12 mouse cellular contexts compared by ENCODE assay signal in genomic region chr17:67512008-67512407, GRCm38 (mm10).
DNase-seq lines count a peak whose midpoint lies in the region; ATAC-seq and TF ChIP-seq lines count a peak whose summit lies in the region.
"Had no signal": no experiment of that assay in that cellular context is flagged by ENCODE, and none has a peak within 500 bp of the region (broad histone marks: within the 10 kb centered on the region; RNA-seq: fewer than 3 reads in every experiment).

No protein-coding gene starts in this region.

- no peak for TF ChIP-seq CTCF in lung, postnatal 0 days (IDR thresholded peaks at IDR 0.05)
- no peak for TF ChIP-seq CTCF in heart, postnatal 0 days (IDR thresholded peaks at IDR 0.05; ENCODE audit: low read depth)

- H3K27ac ChIP-seq in lung, postnatal 0 days (ENCODE audit: low read length) = peak overlapping the region; percentile 80
- H3K27ac ChIP-seq in heart, postnatal 0 days (ENCODE audit: low read depth) = peak overlapping the region; percentile 83
- peak overlapping the region; percentile 41; the same call in 1 of the 2 replicates for H3K27ac ChIP-seq in stomach, embryonic 16.5 days (ENCODE audit: low read length)
- H3K27ac ChIP-seq: liver, embryonic 14.5 days had no signal

- no peaks in the 10 kb centered on the region for H3K4me1 ChIP-seq in lung, postnatal 0 days (ENCODE audit: insufficient read depth, low read depth, low read length)
- H3K4me1 ChIP-seq in heart, postnatal 0 days (ENCODE audit: control insufficient read depth, insufficient read depth) = no peaks in the 10 kb centered on the region
- H3K4me1 ChIP-seq in stomach, embryonic 16.5 days (ENCODE audit: control insufficient read depth, insufficient read depth, low read length) = no peaks in the 10 kb centered on the region

- intact Hi-C loops in heart, postnatal 36 days (cut with DNase I) = loop anchor here (2.0 kb wide), 2 partner anchors 101 to 157 kb away; partner anchors contain the start of gene Ptprm

- ATAC-seq in lung, postnatal 0 days = no peak
- no peak for ATAC-seq in heart, postnatal 0 days (ENCODE audit: insufficient read depth, low read depth)
- no peak for ATAC-seq in stomach, embryonic 16.5 days (ENCODE audit: insufficient read depth, low FRiP score)
- ATAC-seq: midbrain, embryonic 16.5 days had no signal

- DNase-seq in heart, adult 11 months = peak; percentile 96
- no peak for DNase-seq in heart, postnatal 36 days
- peak; percentile 26 for DNase-seq in lung, postnatal 0 days (ENCODE audit: low spot score)
- DNase-seq in lung, adult 18-20 months = no peak
- no peak for DNase-seq in heart, postnatal 0 days (ENCODE audit: low spot score)
- DNase-seq in spleen, adult 12 weeks (ENCODE audit: low spot score) = no peak
- DNase-seq in urinary bladder, postnatal 14 days (ENCODE audit: low spot score) = no peak
- DNase-seq: cerebellum, adult 11 months; thymus, postnatal 4 days had no signal

- TF ChIP-seq EP300 in lung, postnatal 0 days (IDR thresholded peaks at IDR 0.05) = no peak
- no peak for TF ChIP-seq EP300 in heart, postnatal 0 days (IDR thresholded peaks at IDR 0.05; ENCODE audit: low read depth)

- H3K27me3 ChIP-seq in lung, postnatal 0 days (replicated peaks; ENCODE audit: insufficient read depth, low read length) = no peaks in the 10 kb centered on the region
- no peaks in the 10 kb centered on the region for H3K27me3 ChIP-seq in heart, postnatal 0 days (ENCODE audit: control insufficient read depth, insufficient read depth, low read length)
- H3K27me3 ChIP-seq in stomach, embryonic 16.5 days (ENCODE audit: control insufficient read depth, insufficient read depth, low read length) = no peaks in the 10 kb centered on the region

- H3K9ac ChIP-seq in lung, postnatal 0 days (replicated peaks; ENCODE audit: low read depth) = no peak overlapping the region
- H3K9ac ChIP-seq in heart, postnatal 0 days (replicated peaks; ENCODE audit: low read depth, low read length) = no peak overlapping the region
- no peak overlapping the region for H3K9ac ChIP-seq in stomach, embryonic 16.5 days (ENCODE audit: low read length)
- H3K9ac ChIP-seq: liver, embryonic 14.5 days had no signal

- no peaks in the 10 kb centered on the region for H3K36me3 ChIP-seq in lung, postnatal 0 days (ENCODE audit: insufficient read depth, low read length)
- H3K36me3 ChIP-seq in heart, postnatal 0 days (replicated peaks; ENCODE audit: control insufficient read depth, insufficient read depth, low read length) = no peaks in the 10 kb centered on the region
- H3K36me3 ChIP-seq in stomach, embryonic 16.5 days (ENCODE audit: control insufficient read depth, insufficient read depth, low read length) = no peaks in the 10 kb centered on the region

- H3K4me2 ChIP-seq in lung, postnatal 0 days (replicated peaks; ENCODE audit: low read depth, low read length) = no peak overlapping the region
- H3K4me2 ChIP-seq in heart, postnatal 0 days (ENCODE audit: low read depth, low read length) = no peak overlapping the region
- no peak overlapping the region for H3K4me2 ChIP-seq in stomach, embryonic 16.5 days (ENCODE audit: low read depth, low read length)

- H3K9me3 ChIP-seq in lung, postnatal 0 days (ENCODE audit: low read length) = no peaks in the 10 kb centered on the region
- no peaks in the 10 kb centered on the region for H3K9me3 ChIP-seq in heart, postnatal 0 days (replicated peaks; ENCODE audit: control insufficient read depth, low read length)
- no peaks in the 10 kb centered on the region for H3K9me3 ChIP-seq in stomach, embryonic 16.5 days (replicated peaks; ENCODE audit: control insufficient read depth, low read length)

- 47% methylated on average over 6 of the region's 6 CpGs for WGBS in lung, postnatal 0 days
- 48% methylated on average over 6 of the region's 6 CpGs for WGBS in heart, postnatal 0 days
- 68% methylated on average over 6 of the region's 6 CpGs for WGBS in stomach, embryonic 16.5 days

- no peak overlapping the region for H3K4me3 ChIP-seq in lung, postnatal 0 days (ENCODE audit: low read depth, low read length)
- no peak overlapping the region for H3K4me3 ChIP-seq in heart, postnatal 0 days (ENCODE audit: low read depth, low read length)
- H3K4me3 ChIP-seq in stomach, embryonic 16.5 days (replicated peaks; ENCODE audit: low read length) = no peak overlapping the region

Comparison
In these comparisons a context has a peak if more than half of its experiments do, and no peak if none do; other contexts are left out.
1. DNase-seq: peak in heart, adult 11 months (single experiment) and lung, postnatal 0 days (single experiment); none in heart, postnatal 36 days (0 of 2), lung, adult 18-20 months (0 of 2), heart, postnatal 0 days (single experiment), spleen, adult 12 weeks (single experiment) and urinary bladder, postnatal 14 days (single experiment).
2. Peak in every context shown above with its lines, with median percentiles within 50 percentile points of each other: H3K27ac ChIP-seq.